Mouse (Mus musculus) bone marrow macrophage, adult 2 months (primary cell): ENCODE results near the gene Rtn4ip1.

Experiments
- CTCF ChIP-seq: IDR thresholded peaks from 2 replicates; pipeline ENCODE4 v1.5.1; 2012; ENCODE audit warnings: low read depth, mild to moderate bottlenecking, low read length, moderate library complexity
- POLR2A ChIP-seq: IDR thresholded peaks from 2 replicates; pipeline ENCODE4 v1.6.1; 2012; ENCODE audit warnings: mild to moderate bottlenecking, low read depth, low read length, borderline replicate concordance

- TF ChIP-seq CTCF (no peak), POLR2A (no peak)
Measured at GRCm38 (mm10) chr10:43888976-43889375, 12.6 kb upstream of the Rtn4ip1 start.
